In genomic region chr9:92458418-92458817, GRCm38 (mm10) we compare ENCODE assay signal across 8 mouse cellular contexts. TPM values are rescaled to one million over a fixed set of nuclear protein-coding genes. Genes with fewer than 3 reads are reported as not detected.
DNase-seq lines count a peak whose midpoint lies in the region; ATAC-seq lines count a peak whose summit lies in the region.

No protein-coding gene starts in this region.

- WGBS in heart, embryonic 10.5 days = 98% methylated on average over 2 of the region's 2 CpGs
- 89% methylated on average over 2 of the region's 2 CpGs for WGBS in heart, embryonic 14.5 days
- WGBS in macrophage (ENCODE audit: missing documents) = 60% methylated on average over 2 of the region's 2 CpGs

- no peaks in the 10 kb centered on the region for H3K9me3 ChIP-seq in heart, embryonic 10.5 days
- no peaks in the 10 kb centered on the region for H3K9me3 ChIP-seq in heart, embryonic 14.5 days (ENCODE audit: control insufficient read depth, low read length)

- no peak for DNase-seq in heart, embryonic 10.5 days (ENCODE audit: low spot score)
- no peak for DNase-seq in heart, postnatal 14 days
- DNase-seq in MN1 (ENCODE audit: low spot score) = peak; percentile 18
- no peak for DNase-seq in thymus, adult 18-20 months
- DNase-seq in embryo, embryonic 10 days (ENCODE audit: low spot score) = no peak
- no peak for DNase-seq in layer of hippocampus, postnatal 36 days

- no peaks in the 10 kb centered on the region for H3K36me3 ChIP-seq in heart, embryonic 10.5 days
- no peaks in the 10 kb centered on the region for H3K36me3 ChIP-seq in heart, embryonic 14.5 days (ENCODE audit: control insufficient read depth, insufficient read depth, low read length)
- H3K36me3 ChIP-seq in macrophage (ENCODE audit: inconsistent target) = no peaks in the 10 kb centered on the region

- no peak overlapping the region for H3K27ac ChIP-seq in heart, embryonic 10.5 days
- no peak overlapping the region for H3K27ac ChIP-seq in heart, embryonic 14.5 days (replicated peaks in 1 of 2; ENCODE audit: control insufficient read depth in 1 of 2, insufficient read depth in 1 of 2, low read depth in 2 of 2, low read length in 2 of 2)
- H3K27ac ChIP-seq in macrophage = peak overlapping the region; percentile 79

- 0 out of 2 replicates have a peak, but pooled peaks cover 3% of the 10 kb centered on the region for H3K4me1 ChIP-seq in heart, embryonic 10.5 days
- no peaks in the 10 kb centered on the region; a peak in 1 of 4 replicates for H3K4me1 ChIP-seq in heart, embryonic 14.5 days (ENCODE audit: control insufficient read depth in 2 of 2, insufficient read depth in 2 of 2, low read length in 2 of 2)

- no peaks in the 10 kb centered on the region for H3K27me3 ChIP-seq in heart, embryonic 10.5 days (ENCODE audit: insufficient read depth, poor library complexity, severe bottlenecking)
- H3K27me3 ChIP-seq in heart, embryonic 14.5 days (ENCODE audit: control insufficient read depth, insufficient read depth, low read length) = no peaks in the 10 kb centered on the region

- peak overlapping the region; percentile 78 for H3K4me2 ChIP-seq in heart, embryonic 14.5 days (ENCODE audit: low read length)

- 0 out of 2 replicates have a peak overlapping the region, but pooled peaks have one; percentile 83 for H3K9ac ChIP-seq in heart, embryonic 14.5 days (ENCODE audit: low read length)

- peak overlapping the region; percentile 82 for H3K4me3 ChIP-seq in heart, embryonic 10.5 days
- H3K4me3 ChIP-seq in heart, embryonic 14.5 days (ENCODE audit: control insufficient read depth in 1 of 2, insufficient read depth in 1 of 2, low read depth in 1 of 2, low read length in 2 of 2) = peak overlapping the region in 1 of 2 experiments; percentile 79; a peak in 1 of 4 replicates
- H3K4me3 ChIP-seq in macrophage (ENCODE audit: inconsistent target) = peak overlapping the region; percentile 56

- ATAC-seq in heart, embryonic 14.5 days (ENCODE audit: insufficient number of reproducible peaks, insufficient read depth, low FRiP score, low read depth) = no peak

- intact Hi-C loops in heart, postnatal 14 days (cut with DNase I) = loop anchor here (5.0 kb wide), 1 partner anchor 46 kb away; no protein-coding TSS in a partner anchor

- H3K79me2 ChIP-seq in macrophage (ENCODE audit: inconsistent target) = no peaks in the 10 kb centered on the region

RNA-seq across cellular contexts. Expression of gene Plscr4, which starts 1.2 kb away (rescaled TPM):
- polyA plus RNA-seq in heart, embryonic 10.5 days (2016; fragmentation: Nextera tagmentation; extraction: Ambion mirVana) = 1.0 and 1.3 TPM in 2 replicates
- 10 to 100 TPM; 10.4 to 12.2 TPM for total RNA-seq in heart, postnatal 14 days (2021)
- polyA plus RNA-seq in heart, embryonic 14.5 days (2014; fragmentation: Nextera tagmentation; extraction: Ambion mirVana) = 5.4 and 5.6 TPM in 2 replicates
- 10 to 100 TPM in 10 of 26 experiments, 1 to 10 TPM in 16; 1.9 to 19.1 (median 7.7) TPM for total RNA-seq in macrophage (2018; cell fraction: chromatin; rRNA removed)
- 1 to 10 TPM; 2.6 to 8.7 (median 5.3) TPM for total RNA-seq in macrophage (2018; cell fraction: cytosol; rRNA removed)
- 10 to 100 TPM in 11 of 26 experiments, 1 to 10 TPM in 15; 2.4 to 24.0 (median 8.3) TPM for total RNA-seq in macrophage (2018; cell fraction: nucleus; rRNA removed)
- 6.0 to 8.2 TPM (median 7.9 TPM) in 3 replicates for polyA plus RNA-seq in macrophage (2018)
- 1 to 10 TPM; 3.0 to 3.6 TPM for total RNA-seq in layer of hippocampus, postnatal 36 days (2021)
